Mouse (Mus musculus) forebrain, embryonic 15.5 days (tissue): Measurements from ENCODE around the gene Herpud2. TPM values are rescaled to one million over a fixed set of nuclear protein-coding genes. Genes with fewer than 3 reads are reported as not detected.
A peak's percentile ranks its signal among the peaks of the same experiment; 100 is the strongest.

ENCODE experiments used
- ATAC-seq: fragments of 200-750 bp; cut with Nextera tagmentation; replicated peaks from 2 replicates; pipeline ENCODE4 v1.8.0; 2017; ENCODE audit warnings: mild to moderate bottlenecking, moderate TSS enrichment, moderate library complexity
- H3K27ac ChIP-seq: fragments of 300-500 bp; sonication (generic); replicated peaks from 2 replicates; pipeline ENCODE4 v1.5.1; 2015; ENCODE audit warnings: mild to moderate bottlenecking, inconsistent platforms
- H3K27me3 ChIP-seq: fragments of 300-500 bp; sonication (generic); 2 replicates; pipeline ENCODE4 v1.6.1; 2015; ENCODE audit warnings: inconsistent platforms
- H3K36me3 ChIP-seq: fragments of 300-500 bp; sonication (generic); 2 replicates; pipeline ENCODE4 v1.6.1; 2015; ENCODE audit warnings: mild to moderate bottlenecking, inconsistent platforms
- H3K4me1 ChIP-seq: fragments of 300-500 bp; sonication (generic); 2 replicates; pipeline ENCODE4 v1.6.1; 2015; ENCODE audit warnings: inconsistent platforms
- H3K4me2 ChIP-seq: fragments of 300-500 bp; sonication (generic); replicated peaks from 2 replicates; pipeline ENCODE4 v1.6.1; 2015; ENCODE audit warnings: mild to moderate bottlenecking, inconsistent platforms
- H3K4me3 ChIP-seq: fragments of 300-500 bp; sonication (generic); 2 replicates; pipeline ENCODE4 v1.5.1; 2015; ENCODE audit warnings: mild to moderate bottlenecking, inconsistent platforms
- H3K9ac ChIP-seq: fragments of 300-500 bp; sonication (generic); replicated peaks from 2 replicates; pipeline ENCODE4 v1.6.1; 2015; ENCODE audit warnings: mild to moderate bottlenecking, inconsistent platforms
- H3K9me3 ChIP-seq: fragments of 300-500 bp; sonication (generic); 2 replicates; pipeline ENCODE4 v1.6.1; 2016; ENCODE audit warnings: inconsistent platforms
- WGBS: fragments of 180-500 bp; shearing (Covaris S2); methylation state at CpG from one replicate; pipeline ENCODE4 v1.1.7; 2015; ENCODE audit warnings: mixed read lengths; 5-methylcytosine and 5-hydroxymethylcytosine counted together
- polyA plus RNA-seq: library from polyadenylated mRNA; unstranded; fragments of >200 nt; fragmentation: Nextera tagmentation; extraction: Ambion mirVana; gene quantifications from 2 replicates; pipeline ENCODE4 v1.2.1, GENCODE M21; 2015

Gene Herpud2
- polyA plus RNA-seq: 37.7 and 40.9 TPM in 2 replicates

DNA sequence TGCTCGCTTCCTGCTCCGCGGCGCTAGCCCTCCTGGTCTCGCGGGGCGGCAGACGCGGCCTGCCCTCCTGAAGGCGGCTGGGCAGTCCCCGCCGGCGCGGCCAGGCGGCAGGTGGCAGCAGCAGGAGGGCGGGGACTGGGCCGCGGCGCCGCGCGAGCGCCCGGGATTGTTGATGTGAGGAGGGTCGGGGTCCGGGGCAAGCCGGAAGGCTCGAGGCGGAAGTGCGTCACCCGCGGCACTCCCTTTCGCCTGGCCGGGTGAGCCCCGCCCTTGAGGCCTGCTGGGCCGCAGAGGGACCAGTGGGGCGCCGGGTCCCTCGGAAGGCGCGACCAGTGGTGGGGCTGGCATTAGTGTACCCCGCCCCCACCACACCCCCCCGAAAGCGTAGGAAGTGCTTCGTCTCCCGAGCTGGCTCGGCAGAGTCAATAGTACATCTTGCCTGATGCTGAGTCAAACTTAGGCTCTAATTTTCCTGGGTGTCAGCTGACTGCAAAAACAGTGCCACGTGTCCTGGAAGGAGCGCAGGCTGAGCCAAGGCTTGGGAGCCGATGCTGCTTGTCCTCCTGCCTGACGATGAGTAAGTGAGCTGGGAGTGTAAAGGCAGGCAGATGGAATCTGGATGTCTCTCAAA is at the start of gene Herpud2:
Gene Herpud2, minus strand, starts transcription at position 210 of the 631 bp plus-strand sequence.
- WGBS: under 1% methylated on average over 51 of the region's 51 CpGs
- Histone ChIP-seq H3K27me3 (no peaks in the 10 kb centered on the region), H3K4me3 (peak within 1 kb of the TSS; percentile 82), H3K9ac (peak within 1 kb of the TSS; percentile 93), H3K9me3 (no peaks in the 10 kb centered on the region), H3K4me1 (peaks cover 36% of the 10 kb centered on the region), H3K4me2 (peak within 1 kb of the TSS; percentile 88), H3K27ac (peak within 1 kb of the TSS; percentile 98), H3K36me3 (no peaks in the 10 kb centered on the region)
- peak; percentile 99 for ATAC-seq

DNA sequence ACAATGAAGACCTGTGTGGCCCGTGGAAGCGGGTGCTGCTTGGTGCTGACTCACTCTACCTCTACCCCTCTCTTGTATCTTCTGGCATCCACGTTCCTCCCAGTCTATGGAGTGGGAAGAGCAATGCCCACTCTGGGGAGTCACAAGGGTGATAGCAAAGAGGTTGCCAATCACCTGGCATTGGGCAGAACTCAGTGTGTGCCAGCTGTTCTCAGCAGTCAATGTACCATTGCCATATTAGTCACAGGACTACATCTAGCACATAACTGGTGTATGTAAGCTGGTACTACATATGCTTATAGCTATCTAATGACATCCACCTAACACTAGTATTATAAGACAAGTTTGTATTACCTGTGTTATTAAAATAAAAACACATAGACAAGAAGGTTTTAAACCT is 49.4 kb upstream of the Herpud2 start:
- H3K4me3 ChIP-seq: no peak overlapping the region
- H3K9ac ChIP-seq: no peak overlapping the region
- H3K4me2 ChIP-seq: no peak overlapping the region
- H3K4me1 ChIP-seq: 0 out of 2 replicates have a peak, but pooled peaks cover 6% of the 10 kb centered on the region
- no peak overlapping the region for H3K27ac ChIP-seq
- H3K9me3 ChIP-seq: no peaks in the 10 kb centered on the region
- ATAC-seq: no peak
- H3K36me3 ChIP-seq: no peaks in the 10 kb centered on the region
- WGBS: 85% methylated on average over 3 of the region's 3 CpGs
- no peaks in the 10 kb centered on the region for H3K27me3 ChIP-seq

DNA sequence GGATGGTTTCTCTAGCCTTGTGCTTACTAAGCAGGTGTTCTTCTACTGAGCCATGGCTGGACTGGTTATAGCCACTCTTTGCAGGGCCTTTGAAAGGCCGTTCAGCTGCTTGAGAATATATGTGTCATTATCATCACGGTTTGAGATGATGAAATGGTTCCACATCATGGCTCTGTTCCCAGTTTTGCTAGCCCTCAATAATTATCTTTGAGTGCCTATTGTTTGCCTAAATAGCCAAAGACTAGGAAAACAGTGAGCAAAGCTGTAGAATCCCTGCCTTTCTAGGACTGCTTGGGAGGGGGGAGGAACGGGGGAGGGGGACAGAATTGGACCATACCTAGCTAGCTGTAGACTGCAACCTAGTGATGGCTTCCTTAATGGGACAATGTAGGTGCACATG is 48.5 kb upstream of the Herpud2 start:
- ATAC-seq: peak; percentile 55; the same call in 1 of the 2 replicates
- no peaks in the 10 kb centered on the region for H3K27me3 ChIP-seq
- no peak overlapping the region for H3K4me2 ChIP-seq
- no peaks in the 10 kb centered on the region for H3K9me3 ChIP-seq
- no peak overlapping the region for H3K4me3 ChIP-seq
- H3K27ac ChIP-seq: peak overlapping the region; percentile 49
- H3K9ac ChIP-seq: no peak overlapping the region
- H3K36me3 ChIP-seq: no peaks in the 10 kb centered on the region
- WGBS: 57% methylated on average over 3 of the region's 3 CpGs
- H3K4me1 ChIP-seq: 0 out of 2 replicates have a peak, but pooled peaks cover 6% of the 10 kb centered on the region

DNA sequence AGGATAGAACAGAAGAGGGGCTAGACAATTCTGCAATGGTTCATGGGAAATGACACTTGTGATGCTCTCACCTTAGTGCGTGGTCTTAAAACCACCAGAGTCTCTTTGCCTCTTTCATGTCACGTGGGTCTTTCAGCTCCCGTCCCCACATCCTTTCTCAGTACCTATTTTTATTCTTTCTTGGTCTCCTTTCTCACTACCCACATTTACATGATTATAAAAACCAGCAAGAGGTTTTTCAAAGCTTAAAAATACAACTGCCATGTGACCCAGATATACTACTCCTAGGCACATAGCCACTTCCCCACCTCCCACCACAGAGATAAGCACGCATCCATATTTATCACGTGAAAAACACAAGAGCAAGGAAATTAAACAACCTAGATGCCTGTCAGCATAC is 45.1 kb upstream of the Herpud2 start:
- no peaks in the 10 kb centered on the region for H3K27me3 ChIP-seq
- H3K4me1 ChIP-seq: 0 out of 2 replicates have a peak, but pooled peaks cover 3% of the 10 kb centered on the region
- H3K4me3 ChIP-seq: no peak overlapping the region
- no peak for ATAC-seq
- no peak overlapping the region for H3K27ac ChIP-seq
- H3K9ac ChIP-seq: no peak overlapping the region
- no peaks in the 10 kb centered on the region for H3K9me3 ChIP-seq
- H3K4me2 ChIP-seq: no peak overlapping the region
- no peaks in the 10 kb centered on the region for H3K36me3 ChIP-seq
- WGBS: 85% methylated on average over 5 of the region's 5 CpGs

DNA sequence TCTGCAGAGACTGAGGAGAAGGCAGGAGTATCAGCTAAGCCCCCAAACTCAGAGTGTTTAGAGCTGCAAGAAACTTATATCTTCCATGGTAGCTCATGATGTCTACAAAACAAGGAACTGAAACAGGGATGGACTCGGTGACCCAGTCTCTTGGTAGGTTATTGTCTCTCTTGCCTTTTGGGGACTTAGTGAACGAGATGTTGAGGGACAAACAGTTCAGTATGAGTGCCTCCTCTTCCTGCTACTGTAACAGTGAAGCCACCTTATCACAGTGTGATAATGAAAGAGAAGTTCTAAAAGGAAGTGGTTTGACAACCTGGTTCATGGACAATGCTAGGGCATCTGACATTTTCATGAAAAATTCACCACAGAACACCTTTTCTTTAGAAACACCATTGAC is 40.0 kb upstream of the Herpud2 start:
- no peak overlapping the region for H3K9ac ChIP-seq
- H3K9me3 ChIP-seq: no peaks in the 10 kb centered on the region
- WGBS: 75% methylated on average over 2 of the region's 2 CpGs
- no peak for ATAC-seq
- no peaks in the 10 kb centered on the region for H3K4me1 ChIP-seq
- no peak overlapping the region for H3K4me3 ChIP-seq
- no peak overlapping the region for H3K27ac ChIP-seq
- no peak overlapping the region for H3K4me2 ChIP-seq
- H3K36me3 ChIP-seq: no peaks in the 10 kb centered on the region
- H3K27me3 ChIP-seq: no peaks in the 10 kb centered on the region

DNA sequence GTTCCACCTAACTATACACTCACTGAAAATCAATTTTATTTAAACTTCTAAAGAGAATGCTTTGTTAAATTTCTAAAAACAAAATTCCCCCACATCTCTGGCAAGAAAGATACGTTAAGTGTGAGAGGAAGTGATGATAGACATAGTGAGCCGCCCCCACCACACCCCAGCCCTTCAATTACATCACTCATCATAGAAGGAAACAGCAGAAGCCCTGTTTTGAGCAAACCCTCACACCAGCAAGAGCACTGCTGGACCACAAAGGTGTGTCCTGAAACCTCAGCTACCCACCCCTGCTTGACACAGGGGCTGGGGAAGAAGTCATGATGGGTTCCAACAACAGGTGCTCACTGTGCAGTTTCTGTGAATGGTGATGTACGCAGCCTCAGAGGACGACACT is 34.9 kb upstream of the Herpud2 start:
- ATAC-seq: no peak
- no peaks in the 10 kb centered on the region for H3K4me1 ChIP-seq
- no peak overlapping the region for H3K27ac ChIP-seq
- no peaks in the 10 kb centered on the region for H3K36me3 ChIP-seq
- H3K4me2 ChIP-seq: no peak overlapping the region
- no peaks in the 10 kb centered on the region for H3K27me3 ChIP-seq
- H3K9ac ChIP-seq: no peak overlapping the region
- no peaks in the 10 kb centered on the region for H3K9me3 ChIP-seq
- no peak overlapping the region for H3K4me3 ChIP-seq
- 94% methylated on average over 4 of the region's 4 CpGs for WGBS

DNA sequence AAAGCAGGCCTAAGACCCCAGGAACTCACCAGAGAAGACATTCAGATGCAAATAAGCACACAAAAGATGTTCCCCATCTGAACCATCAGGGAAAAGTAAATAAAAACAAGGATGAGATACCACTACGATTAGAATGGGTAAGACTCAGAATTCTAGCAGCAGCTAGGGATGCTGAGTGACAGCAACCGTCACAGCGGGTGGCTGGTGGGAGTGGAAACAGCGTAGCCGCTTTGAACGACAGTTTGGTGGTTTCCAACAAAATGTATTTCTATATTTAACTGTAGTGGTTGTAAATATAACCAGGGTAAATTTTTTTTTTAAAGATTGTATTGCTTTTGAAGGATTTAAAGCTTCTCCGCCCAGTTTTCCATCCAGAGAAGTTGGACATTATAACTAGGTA is 34.2 kb upstream of the Herpud2 start:
- no peaks in the 10 kb centered on the region for H3K27me3 ChIP-seq
- H3K4me3 ChIP-seq: no peak overlapping the region
- no peak overlapping the region for H3K4me2 ChIP-seq
- 47% methylated on average over 7 of the region's 7 CpGs for WGBS
- no peaks in the 10 kb centered on the region for H3K9me3 ChIP-seq
- no peak overlapping the region for H3K27ac ChIP-seq
- ATAC-seq: no peak
- H3K4me1 ChIP-seq: no peaks in the 10 kb centered on the region
- no peak overlapping the region for H3K9ac ChIP-seq
- no peaks in the 10 kb centered on the region for H3K36me3 ChIP-seq

DNA sequence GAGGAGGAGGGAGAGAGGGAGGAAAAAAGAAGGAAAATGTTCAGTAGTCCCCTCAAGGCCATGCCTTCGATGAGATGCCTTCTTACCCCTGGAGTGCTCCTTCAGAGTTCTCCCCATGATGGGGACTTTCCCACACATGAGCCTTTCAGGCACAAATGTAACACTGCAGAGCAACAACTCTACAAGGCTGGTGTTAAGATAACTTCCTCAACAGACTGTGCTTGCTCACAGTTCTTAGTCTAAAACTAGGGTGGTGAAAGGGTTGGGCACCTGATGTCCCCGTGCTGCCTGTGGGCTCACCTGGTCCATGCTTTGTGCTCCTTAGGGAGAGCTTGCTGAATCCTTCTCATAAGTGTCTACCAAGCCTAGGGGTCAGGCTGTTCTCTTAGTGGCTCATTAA is 33.0 kb upstream of the Herpud2 start:
- no peak overlapping the region for H3K9ac ChIP-seq
- H3K27me3 ChIP-seq: no peaks in the 10 kb centered on the region
- H3K9me3 ChIP-seq: no peaks in the 10 kb centered on the region
- H3K4me2 ChIP-seq: no peak overlapping the region
- H3K36me3 ChIP-seq: no peaks in the 10 kb centered on the region
- WGBS: 95% methylated on average over 2 of the region's 2 CpGs
- H3K4me3 ChIP-seq: no peak overlapping the region
- H3K27ac ChIP-seq: no peak overlapping the region
- ATAC-seq: no peak
- no peaks in the 10 kb centered on the region for H3K4me1 ChIP-seq

DNA sequence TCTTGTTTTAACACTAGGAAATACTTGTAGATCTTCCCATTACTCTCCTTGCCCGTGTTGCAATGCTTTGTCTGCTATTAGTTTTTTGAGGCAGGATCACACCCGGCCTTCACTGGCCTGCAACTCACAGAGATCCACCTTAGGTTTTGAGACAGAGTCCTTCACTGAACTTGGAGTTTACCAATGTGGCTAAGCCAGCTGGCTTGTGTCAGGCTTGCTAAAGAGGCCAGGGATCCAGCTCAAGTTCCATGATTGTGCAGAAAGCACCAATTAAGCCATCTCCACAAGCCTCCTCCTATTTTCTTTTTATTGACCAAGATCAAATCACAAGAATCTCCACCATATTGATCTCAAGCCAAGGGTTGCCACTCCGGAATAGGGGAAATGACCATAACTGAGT is 26.4 kb upstream of the Herpud2 start:
- no peak overlapping the region for H3K4me2 ChIP-seq
- no peaks in the 10 kb centered on the region for H3K36me3 ChIP-seq
- WGBS: 83% methylated on average over 3 of the region's 3 CpGs
- no peaks in the 10 kb centered on the region for H3K9me3 ChIP-seq
- ATAC-seq: no peak
- no peak overlapping the region for H3K27ac ChIP-seq
- H3K27me3 ChIP-seq: no peaks in the 10 kb centered on the region
- H3K4me1 ChIP-seq: peaks cover 8% of the 10 kb centered on the region; the same call in 1 of the 2 replicates
- no peak overlapping the region for H3K9ac ChIP-seq
- no peak overlapping the region for H3K4me3 ChIP-seq

DNA sequence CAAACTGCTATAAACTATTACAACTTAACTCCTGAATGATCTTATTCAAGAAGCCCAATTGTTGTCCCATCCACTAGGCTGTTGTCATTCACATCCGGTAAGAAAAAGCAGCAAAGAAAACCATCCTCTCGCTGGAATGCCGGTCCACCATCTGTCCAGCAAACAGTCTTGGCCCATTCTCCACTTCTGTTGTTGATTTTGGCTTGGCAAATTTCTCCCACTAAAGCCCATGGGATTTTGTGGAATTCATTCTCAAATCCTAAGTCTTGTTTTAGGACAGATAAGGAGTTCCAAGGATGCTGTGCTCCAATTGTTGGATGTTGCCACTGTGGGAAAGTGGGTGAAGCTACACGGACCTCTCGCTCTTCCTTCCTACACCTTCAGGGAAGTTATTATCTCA is 25.6 kb upstream of the Herpud2 start:
- H3K9ac ChIP-seq: no peak overlapping the region
- H3K4me2 ChIP-seq: no peak overlapping the region
- WGBS: 89% methylated on average over 5 of the region's 5 CpGs
- no peak overlapping the region for H3K4me3 ChIP-seq
- no peaks in the 10 kb centered on the region for H3K36me3 ChIP-seq
- H3K27ac ChIP-seq: no peak overlapping the region
- H3K4me1 ChIP-seq: peaks cover 8% of the 10 kb centered on the region; the same call in 1 of the 2 replicates
- ATAC-seq: no peak
- no peaks in the 10 kb centered on the region for H3K9me3 ChIP-seq
- H3K27me3 ChIP-seq: no peaks in the 10 kb centered on the region

DNA sequence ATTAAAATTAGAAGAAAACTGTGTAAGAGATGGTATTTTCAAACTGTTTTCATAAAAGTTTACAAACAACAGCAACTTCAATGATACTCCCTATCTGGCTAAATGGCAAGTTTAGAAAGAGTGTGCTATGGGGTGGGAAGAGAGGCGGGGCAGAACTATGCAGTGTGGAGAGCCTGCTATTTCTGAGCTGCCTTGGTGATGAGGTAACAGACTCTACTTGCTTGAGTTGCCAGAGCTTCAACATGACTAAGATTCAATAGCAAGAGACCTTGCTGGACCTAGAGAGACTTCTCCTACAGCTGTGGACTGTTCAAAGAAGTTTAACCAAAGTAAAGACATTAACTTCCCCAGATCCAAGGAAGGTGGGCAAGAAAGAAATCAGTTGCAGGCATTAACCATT is 24.9 kb upstream of the Herpud2 start:
- H3K4me2 ChIP-seq: no peak overlapping the region
- H3K9me3 ChIP-seq: no peaks in the 10 kb centered on the region
- no peaks in the 10 kb centered on the region for H3K27me3 ChIP-seq
- no peak overlapping the region for H3K9ac ChIP-seq
- ATAC-seq: no peak
- H3K4me3 ChIP-seq: no peak overlapping the region
- H3K4me1 ChIP-seq: peaks cover 8% of the 10 kb centered on the region; the same call in 1 of the 2 replicates
- no peaks in the 10 kb centered on the region for H3K36me3 ChIP-seq
- no peak overlapping the region for H3K27ac ChIP-seq
- 82% methylated on average over 1 of the region's 1 CpGs for WGBS

DNA sequence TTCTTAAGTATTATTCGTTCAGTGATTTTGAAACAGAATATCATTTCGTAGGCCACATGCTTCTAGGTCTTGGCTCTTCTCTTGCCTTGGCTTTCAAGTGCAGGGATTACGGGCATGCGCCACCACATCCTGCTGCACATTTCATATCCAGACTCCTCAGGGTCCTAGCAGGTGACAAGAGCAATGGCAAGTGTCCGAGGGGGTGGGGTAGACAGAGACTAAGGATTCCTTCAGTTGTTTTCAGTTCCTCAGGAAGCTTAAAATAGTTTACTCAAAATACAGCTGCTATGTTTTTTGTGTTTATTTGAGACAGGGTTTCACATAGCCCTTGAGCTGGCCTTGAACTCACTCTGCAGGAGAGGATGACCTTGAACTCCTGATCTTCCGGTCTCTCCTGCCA is 24.4 kb upstream of the Herpud2 start:
- H3K4me1 ChIP-seq: peaks cover 8% of the 10 kb centered on the region; the same call in 1 of the 2 replicates
- no peak overlapping the region for H3K9ac ChIP-seq
- H3K27me3 ChIP-seq: no peaks in the 10 kb centered on the region
- H3K9me3 ChIP-seq: no peaks in the 10 kb centered on the region
- no peak for ATAC-seq
- no peak overlapping the region for H3K4me3 ChIP-seq
- H3K27ac ChIP-seq: no peak overlapping the region
- H3K36me3 ChIP-seq: no peaks in the 10 kb centered on the region
- H3K4me2 ChIP-seq: no peak overlapping the region
- 84% methylated on average over 6 of the region's 6 CpGs for WGBS

DNA sequence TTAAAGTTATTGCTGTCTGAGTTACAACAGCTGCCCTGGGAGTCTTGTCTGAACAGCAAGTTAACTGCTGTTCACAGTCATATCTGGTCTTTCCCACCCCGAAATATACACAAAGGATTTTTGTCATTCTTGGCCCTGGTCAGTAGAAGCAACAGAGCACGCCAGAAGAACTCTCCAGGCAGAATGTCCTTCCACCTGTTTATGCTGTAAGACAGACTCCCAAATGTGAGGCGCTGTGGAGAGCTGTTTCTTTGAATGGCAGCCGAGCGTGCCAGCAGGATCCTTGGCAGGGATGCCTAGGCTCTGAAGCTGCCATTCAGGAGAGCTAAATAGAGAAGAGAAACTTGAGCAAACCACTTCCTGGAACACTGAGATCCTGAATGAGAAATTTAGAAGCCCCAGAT is 23.4 kb upstream of the Herpud2 start:
- H3K4me3 ChIP-seq: no peak overlapping the region
- no peak overlapping the region for H3K4me2 ChIP-seq
- H3K27ac ChIP-seq: no peak overlapping the region; the same call in 1 of the 2 replicates
- 20% methylated on average over 5 of the region's 5 CpGs for WGBS
- ATAC-seq: peak; percentile 80
- no peak overlapping the region for H3K9ac ChIP-seq
- no peaks in the 10 kb centered on the region for H3K27me3 ChIP-seq
- no peaks in the 10 kb centered on the region for H3K36me3 ChIP-seq
- H3K4me1 ChIP-seq: peaks cover 8% of the 10 kb centered on the region; the same call in 1 of the 2 replicates
- no peaks in the 10 kb centered on the region for H3K9me3 ChIP-seq
